Mouse (Mus musculus) hematopoietic multipotent progenitor cell, adult 10-12 weeks (in vitro differentiated cells): ENCODE measurements around the gene Ttc13. TPM values are rescaled to one million over a fixed set of nuclear protein-coding genes. Genes with fewer than 3 reads are reported as not detected.

ENCODE experiments used
- polyA plus RNA-seq: library from polyadenylated mRNA; stranded (reverse); fragments of >175 nt; gene quantifications from 2 replicates; pipeline ENCODE4 v1.2.3, GENCODE M21; 2012; ENCODE audit warnings: low replicate concordance

Gene Ttc13
- polyA plus RNA-seq = 18.3 and 25.7 TPM in 2 replicates

DNA sequence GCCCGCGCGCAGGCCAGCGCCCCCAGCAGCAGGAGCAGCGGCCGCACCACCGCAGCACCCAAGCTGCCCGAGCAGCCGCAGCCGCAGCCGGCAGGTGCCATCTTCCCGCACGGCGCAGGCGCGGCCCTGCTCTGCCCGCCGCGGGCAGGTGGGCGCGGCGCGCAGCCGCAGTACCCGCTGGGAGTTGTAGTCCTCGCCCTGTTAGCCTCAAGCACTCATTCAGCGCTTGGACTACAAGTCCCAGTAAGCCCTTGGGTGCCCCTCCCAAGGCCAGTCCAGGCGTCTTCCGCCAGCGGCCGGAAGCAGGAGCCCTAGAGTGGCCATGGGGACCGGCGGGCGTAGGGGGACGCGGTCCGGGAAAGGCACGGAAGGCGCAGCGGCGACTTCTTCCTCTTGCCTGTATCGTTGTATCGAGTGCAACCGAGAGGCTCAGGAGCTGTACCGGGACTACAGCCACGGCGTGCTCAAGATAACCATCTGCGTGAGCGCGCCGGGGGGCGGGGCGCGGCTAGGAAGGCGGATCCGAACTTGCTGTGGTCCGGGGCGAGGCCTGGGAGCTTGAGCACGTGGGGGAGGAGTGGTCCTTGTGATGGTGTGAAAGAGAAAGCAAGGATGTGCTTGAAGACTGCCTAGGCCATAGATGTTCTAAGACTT, at the start of gene Ttc13, which contains the start of gene Arv1:
TSS of gene Ttc13 (minus strand) at position 122 of the 654 bp plus-strand sequence.
TSS of gene Arv1 (plus strand) at position 278 of the 654 bp plus-strand sequence.

DNA sequence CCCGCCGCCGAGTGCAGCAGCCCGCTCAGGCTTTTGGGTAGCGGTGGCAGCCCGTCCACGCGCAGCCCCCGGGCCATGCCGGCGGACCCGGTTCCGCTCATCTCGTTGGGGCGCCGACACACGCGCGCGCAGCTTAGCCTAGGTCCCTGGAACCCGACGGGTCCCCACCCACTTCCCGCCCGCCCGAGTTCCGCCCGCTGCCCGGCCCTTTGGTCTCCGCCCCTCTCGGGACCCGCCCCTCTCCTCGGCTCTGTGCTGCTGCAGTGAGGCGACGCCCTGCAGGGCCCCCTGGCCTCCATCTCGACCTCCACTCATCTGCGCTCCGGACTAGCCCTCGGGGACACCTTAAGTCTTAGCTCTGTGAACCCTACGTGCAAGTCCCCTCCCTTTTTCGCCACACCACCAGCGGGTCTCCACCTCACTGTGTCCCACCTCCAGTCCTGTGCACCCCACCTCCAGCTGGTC, 30.0 kb upstream of the Ttc13 start, which contains the start of gene Fam89a:
TSS of gene Fam89a (minus strand) at position 124 of the 465 bp plus-strand sequence.

DNA sequence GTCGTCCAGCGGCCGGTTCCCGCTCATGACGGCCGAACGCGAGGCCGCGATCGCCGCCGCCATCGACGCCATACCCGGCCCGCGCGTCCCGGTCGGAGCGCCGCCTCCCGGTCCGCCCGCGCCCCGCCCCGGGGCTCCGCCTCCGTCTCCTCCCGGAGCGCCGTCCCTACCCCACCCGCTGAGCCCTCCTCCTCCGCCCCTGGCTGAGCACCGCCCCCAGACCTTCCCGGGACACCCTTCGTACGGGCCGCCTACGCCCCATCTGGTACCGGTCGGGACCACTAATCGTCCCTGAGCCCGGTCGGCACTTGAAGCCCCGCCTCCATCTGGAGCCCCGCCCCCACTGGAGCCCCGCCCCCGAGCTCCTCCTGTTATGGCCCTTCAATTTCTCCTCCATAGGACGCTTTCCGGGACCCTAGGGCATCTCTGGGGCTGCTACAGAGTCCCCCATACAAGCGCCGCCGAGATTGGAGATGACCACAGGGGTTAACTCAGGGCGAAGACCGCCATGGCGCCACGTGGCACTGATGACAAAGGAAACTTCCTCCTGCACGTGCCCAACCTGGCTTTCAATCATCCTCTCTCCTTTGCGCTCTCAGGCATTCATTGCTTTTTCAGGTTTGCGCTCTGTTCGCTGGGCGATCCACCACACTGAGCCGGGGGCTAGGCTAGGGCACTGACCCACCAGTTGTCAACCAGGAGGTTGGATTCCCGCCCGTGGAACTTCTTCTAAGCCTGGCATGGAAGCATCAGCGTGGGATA, 58.5 kb downstream of the Ttc13 start, which contains the start of gene 2310022B05Rik:
TSS of gene 2310022B05Rik (minus strand) at position 258 of the 762 bp plus-strand sequence.

Other genes with a start within 250 kb of the Ttc13 start
- gene Cog2, start 201.2 kb downstream of the Ttc13 start, polyA plus RNA-seq = 20.2 and 21.6 TPM in 2 replicates
- not detected in 2 replicates for gene Agt, start 152.3 kb downstream of the Ttc13 start, polyA plus RNA-seq
- 0.33 and 0.72 TPM in 2 replicates for gene Capn9, start 145.9 kb downstream of the Ttc13 start, polyA plus RNA-seq
- 8.7 and 13.9 TPM in 2 replicates for gene 2310022B05Rik, start 58.6 kb downstream of the Ttc13 start, polyA plus RNA-seq
- 21.1 and 29.4 TPM in 2 replicates for gene Arv1, start 156 bp upstream of the Ttc13 start, polyA plus RNA-seq
- gene Fam89a, start 29.8 kb upstream of the Ttc13 start, polyA plus RNA-seq = 1.8 and 6.9 TPM in 2 replicates
- gene Trim67, start 71.1 kb upstream of the Ttc13 start, polyA plus RNA-seq = not detected in 2 replicates
- gene Gnpat, start 141.1 kb upstream of the Ttc13 start, polyA plus RNA-seq = 42.4 and 52.0 TPM in 2 replicates
- gene 2810004N23Rik, start 141.1 kb upstream of the Ttc13 start, polyA plus RNA-seq = 7.6 and 16.2 TPM in 2 replicates
- 8.4 and 10.4 TPM in 2 replicates for gene Exoc8, start 175.7 kb upstream of the Ttc13 start, polyA plus RNA-seq
- gene Sprtn, start 175.9 kb upstream of the Ttc13 start, polyA plus RNA-seq = 5.8 and 12.3 TPM in 2 replicates
- 12.1 and 23.5 TPM in 2 replicates for gene Egln1, start 227.3 kb upstream of the Ttc13 start, polyA plus RNA-seq